Mouse (Mus musculus): Measurements from ENCODE around the gene Entpd8. TPM values are rescaled to one million over a fixed set of nuclear protein-coding genes. Genes with fewer than 3 reads are reported as not detected.

The Entpd8 gene
- polyA plus RNA-seq, 1 experiment from 2014 or later, result 7.3 TPM

GRCm38 (mm10) chr2:25099703-25100102 lies 19.6 kb downstream of the Entpd8 start:
- H3K4me3 ChIP-seq (ENCODE audit: low read depth, low read length), result no peak overlapping the region
- H3K27me3 ChIP-seq (replicated peaks; ENCODE audit: control insufficient read depth, insufficient read depth, low read length), result no peaks in the 10 kb centered on the region
- H3K36me3 ChIP-seq (ENCODE audit: control insufficient read depth, insufficient read depth, low read length), result no peaks in the 10 kb centered on the region
- no peak for DNase-seq (ENCODE audit: low spot score)
- no peak for ATAC-seq (replicated peaks; ENCODE audit: low FRiP score, low TSS enrichment, low read depth)
- no peaks in the 10 kb centered on the region for H3K9me3 ChIP-seq (ENCODE audit: control insufficient read depth, low read length)
- no peak overlapping the region for H3K4me2 ChIP-seq (ENCODE audit: low read length)
- H3K4me1 ChIP-seq (replicated peaks; ENCODE audit: control insufficient read depth, insufficient read depth, low read length), result no peaks in the 10 kb centered on the region
- H3K27ac ChIP-seq (ENCODE audit: low read depth), result no peak overlapping the region
- 74% methylated on average over 3 of the region's 3 CpGs for WGBS
- H3K9ac ChIP-seq (ENCODE audit: low read length), result no peak overlapping the region

- Histone ChIP-seq H3K9me3 (ENCODE audit: control insufficient read depth, low read length) (no peaks in the 10 kb centered on the region), H3K4me3 (ENCODE audit: low read depth, low read length) (no peak overlapping the region), H3K9ac (ENCODE audit: low read length) (no peak overlapping the region), H3K27ac (ENCODE audit: low read depth) (no peak overlapping the region), H3K4me2 (ENCODE audit: low read length) (no peak overlapping the region), H3K27me3 (replicated peaks; ENCODE audit: control insufficient read depth, insufficient read depth, low read length) (no peaks in the 10 kb centered on the region), H3K36me3 (ENCODE audit: control insufficient read depth, insufficient read depth, low read length) (no peaks in the 10 kb centered on the region), H3K4me1 (replicated peaks; ENCODE audit: control insufficient read depth, insufficient read depth, low read length) (no peaks in the 10 kb centered on the region)
- ATAC-seq (replicated peaks; ENCODE audit: low FRiP score, low TSS enrichment, low read depth) (no peak), DNase-seq (ENCODE audit: low spot score) (no peak)
- 95% methylated on average over 2 of the region's 2 CpGs for WGBS
Measured at GRCm38 (mm10) chr2:25104122-25104521, 24.0 kb downstream of the Entpd8 start.

- no peak overlapping the region for H3K4me3 ChIP-seq (ENCODE audit: low read depth, low read length)
- no peaks in the 10 kb centered on the region for H3K4me1 ChIP-seq (replicated peaks; ENCODE audit: control insufficient read depth, insufficient read depth, low read length)
- H3K9ac ChIP-seq (ENCODE audit: low read length), result no peak overlapping the region
- no peaks in the 10 kb centered on the region for H3K9me3 ChIP-seq (ENCODE audit: control insufficient read depth, low read length)
- DNase-seq (ENCODE audit: low spot score) (no peak), ATAC-seq (replicated peaks; ENCODE audit: low FRiP score, low TSS enrichment, low read depth) (no peak)
- 63% methylated on average over 3 of the region's 3 CpGs for WGBS
- no peak overlapping the region for H3K27ac ChIP-seq (ENCODE audit: low read depth)
- H3K36me3 ChIP-seq (ENCODE audit: control insufficient read depth, insufficient read depth, low read length), result no peaks in the 10 kb centered on the region
- H3K27me3 ChIP-seq (replicated peaks; ENCODE audit: control insufficient read depth, insufficient read depth, low read length), result no peaks in the 10 kb centered on the region
- no peak overlapping the region for H3K4me2 ChIP-seq (ENCODE audit: low read length)
Measured at GRCm38 (mm10) chr2:25106045-25106444, 25.9 kb downstream of the Entpd8 start.

- H3K4me2 ChIP-seq (ENCODE audit: low read length), result no peak overlapping the region
- no peaks in the 10 kb centered on the region for H3K27me3 ChIP-seq (replicated peaks; ENCODE audit: control insufficient read depth, insufficient read depth, low read length)
- H3K27ac ChIP-seq (ENCODE audit: low read depth), result no peak overlapping the region
- H3K9me3 ChIP-seq (ENCODE audit: control insufficient read depth, low read length), result no peaks in the 10 kb centered on the region
- no peak overlapping the region for H3K9ac ChIP-seq (ENCODE audit: low read length)
- DNase-seq (ENCODE audit: low spot score) (no peak), ATAC-seq (replicated peaks; ENCODE audit: low FRiP score, low TSS enrichment, low read depth) (no peak)
- no peaks in the 10 kb centered on the region for H3K36me3 ChIP-seq (ENCODE audit: control insufficient read depth, insufficient read depth, low read length)
- no peaks in the 10 kb centered on the region for H3K4me1 ChIP-seq (replicated peaks; ENCODE audit: control insufficient read depth, insufficient read depth, low read length)
- no peak overlapping the region for H3K4me3 ChIP-seq (ENCODE audit: low read depth, low read length)
Measured at GRCm38 (mm10) chr2:25109487-25109886, 29.4 kb downstream of the Entpd8 start.

- ATAC-seq (replicated peaks; ENCODE audit: low FRiP score, low TSS enrichment, low read depth), result no peak
- no peak for DNase-seq (ENCODE audit: low spot score)
- Histone ChIP-seq H3K4me2 (ENCODE audit: low read length) (no peak overlapping the region), H3K27ac (ENCODE audit: low read depth) (peak overlapping the region; percentile 11; the same call in 1 of the 2 replicates), H3K4me3 (ENCODE audit: low read depth, low read length) (no peak overlapping the region), H3K4me1 (replicated peaks; ENCODE audit: control insufficient read depth, insufficient read depth, low read length) (no peaks in the 10 kb centered on the region), H3K27me3 (replicated peaks; ENCODE audit: control insufficient read depth, insufficient read depth, low read length) (no peaks in the 10 kb centered on the region), H3K9me3 (ENCODE audit: control insufficient read depth, low read length) (no peaks in the 10 kb centered on the region), H3K9ac (ENCODE audit: low read length) (no peak overlapping the region), H3K36me3 (ENCODE audit: control insufficient read depth, insufficient read depth, low read length) (no peaks in the 10 kb centered on the region)
Measured at GRCm38 (mm10) chr2:25110505-25111183, 30.5 kb downstream of the Entpd8 start.

GRCm38 (mm10) chr2:25111184-25111791 lies 31.2 kb downstream of the Entpd8 start:
- Histone ChIP-seq H3K27me3 (replicated peaks; ENCODE audit: control insufficient read depth, insufficient read depth, low read length) (no peaks in the 10 kb centered on the region), H3K4me1 (replicated peaks; ENCODE audit: control insufficient read depth, insufficient read depth, low read length) (no peaks in the 10 kb centered on the region), H3K9ac (ENCODE audit: low read length) (no peak overlapping the region), H3K9me3 (ENCODE audit: control insufficient read depth, low read length) (no peaks in the 10 kb centered on the region), H3K4me2 (ENCODE audit: low read length) (no peak overlapping the region), H3K36me3 (ENCODE audit: control insufficient read depth, insufficient read depth, low read length) (no peaks in the 10 kb centered on the region), H3K27ac (ENCODE audit: low read depth) (peak overlapping the region; percentile 14), H3K4me3 (ENCODE audit: low read depth, low read length) (no peak overlapping the region)
- 60% methylated on average over 9 of the region's 9 CpGs for WGBS
- DNase-seq (ENCODE audit: low spot score) (no peak), ATAC-seq (replicated peaks; ENCODE audit: low FRiP score, low TSS enrichment, low read depth) (no peak)

GRCm38 (mm10) chr2:25114308-25114707 lies 34.2 kb downstream of the Entpd8 start:
- ATAC-seq (replicated peaks; ENCODE audit: low FRiP score, low TSS enrichment, low read depth) (no peak), DNase-seq (ENCODE audit: low spot score) (no peak)
- Histone ChIP-seq H3K9me3 (ENCODE audit: control insufficient read depth, low read length) (no peaks in the 10 kb centered on the region), H3K4me3 (ENCODE audit: low read depth, low read length) (no peak overlapping the region), H3K27ac (ENCODE audit: low read depth) (no peak overlapping the region), H3K36me3 (ENCODE audit: control insufficient read depth, insufficient read depth, low read length) (no peaks in the 10 kb centered on the region), H3K27me3 (replicated peaks; ENCODE audit: control insufficient read depth, insufficient read depth, low read length) (no peaks in the 10 kb centered on the region), H3K9ac (ENCODE audit: low read length) (no peak overlapping the region), H3K4me2 (ENCODE audit: low read length) (no peak overlapping the region), H3K4me1 (replicated peaks; ENCODE audit: control insufficient read depth, insufficient read depth, low read length) (no peaks in the 10 kb centered on the region)
- 80% methylated on average over 2 of the region's 2 CpGs for WGBS

GRCm38 (mm10) chr2:25115442-25115841 lies 35.3 kb downstream of the Entpd8 start:
- H3K4me2 ChIP-seq (ENCODE audit: low read length), result no peak overlapping the region
- no peak overlapping the region for H3K4me3 ChIP-seq (ENCODE audit: low read depth, low read length)
- H3K9ac ChIP-seq (ENCODE audit: low read length), result no peak overlapping the region
- no peaks in the 10 kb centered on the region for H3K27me3 ChIP-seq (replicated peaks; ENCODE audit: control insufficient read depth, insufficient read depth, low read length)
- H3K27ac ChIP-seq (ENCODE audit: low read depth), result no peak overlapping the region
- DNase-seq (ENCODE audit: low spot score) (no peak), ATAC-seq (replicated peaks; ENCODE audit: low FRiP score, low TSS enrichment, low read depth) (no peak)
- H3K36me3 ChIP-seq (ENCODE audit: control insufficient read depth, insufficient read depth, low read length), result no peaks in the 10 kb centered on the region
- H3K9me3 ChIP-seq (ENCODE audit: control insufficient read depth, low read length), result no peaks in the 10 kb centered on the region
- no peaks in the 10 kb centered on the region for H3K4me1 ChIP-seq (replicated peaks; ENCODE audit: control insufficient read depth, insufficient read depth, low read length)
- WGBS, result 70% methylated on average over 2 of the region's 2 CpGs

GRCm38 (mm10) chr2:25120963-25121362 lies 40.9 kb downstream of the Entpd8 start:
- ATAC-seq (replicated peaks; ENCODE audit: low FRiP score, low TSS enrichment, low read depth), result no peak
- WGBS, result 80% methylated on average over 7 of the region's 7 CpGs

More at GRCm38 (mm10) chr2:25120963-25121362, 40.9 kb downstream of the Entpd8 start:
- H3K9ac ChIP-seq (ENCODE audit: low read length), result no peak overlapping the region
- H3K36me3 ChIP-seq (ENCODE audit: control insufficient read depth, insufficient read depth, low read length), result no peaks in the 10 kb centered on the region
- no peak overlapping the region for H3K4me2 ChIP-seq (ENCODE audit: low read length)
- H3K27me3 ChIP-seq (replicated peaks; ENCODE audit: control insufficient read depth, insufficient read depth, low read length), result no peaks in the 10 kb centered on the region
- H3K9me3 ChIP-seq (ENCODE audit: control insufficient read depth, low read length), result no peaks in the 10 kb centered on the region
- no peak for DNase-seq (ENCODE audit: low spot score)
- 0 out of 2 replicates have a peak, but pooled peaks cover 7% of the 10 kb centered on the region for H3K4me1 ChIP-seq (replicated peaks; ENCODE audit: control insufficient read depth, insufficient read depth, low read length)
- no peak overlapping the region for H3K27ac ChIP-seq (ENCODE audit: low read depth)
- H3K4me3 ChIP-seq (ENCODE audit: low read depth, low read length), result no peak overlapping the region
